Mouse (Mus musculus) regulatory T cell (primary cell): Measurements from ENCODE around the gene Mrps34.

Experiments used
- in situ Hi-C: fragments of 300-600 bp; cut with MboI, MseI; formaldehyde crosslinking; loops from one replicate; pipeline ENCODE4 v1.15.1; 2025; ENCODE audit warnings: high pct_unique_total_duplicates

Mrps34 gene

GRCm38 (mm10) chr17:24878531-24878930, 16.4 kb upstream of the Mrps34 start:
- in situ Hi-C loops: no loop called here

DNA sequence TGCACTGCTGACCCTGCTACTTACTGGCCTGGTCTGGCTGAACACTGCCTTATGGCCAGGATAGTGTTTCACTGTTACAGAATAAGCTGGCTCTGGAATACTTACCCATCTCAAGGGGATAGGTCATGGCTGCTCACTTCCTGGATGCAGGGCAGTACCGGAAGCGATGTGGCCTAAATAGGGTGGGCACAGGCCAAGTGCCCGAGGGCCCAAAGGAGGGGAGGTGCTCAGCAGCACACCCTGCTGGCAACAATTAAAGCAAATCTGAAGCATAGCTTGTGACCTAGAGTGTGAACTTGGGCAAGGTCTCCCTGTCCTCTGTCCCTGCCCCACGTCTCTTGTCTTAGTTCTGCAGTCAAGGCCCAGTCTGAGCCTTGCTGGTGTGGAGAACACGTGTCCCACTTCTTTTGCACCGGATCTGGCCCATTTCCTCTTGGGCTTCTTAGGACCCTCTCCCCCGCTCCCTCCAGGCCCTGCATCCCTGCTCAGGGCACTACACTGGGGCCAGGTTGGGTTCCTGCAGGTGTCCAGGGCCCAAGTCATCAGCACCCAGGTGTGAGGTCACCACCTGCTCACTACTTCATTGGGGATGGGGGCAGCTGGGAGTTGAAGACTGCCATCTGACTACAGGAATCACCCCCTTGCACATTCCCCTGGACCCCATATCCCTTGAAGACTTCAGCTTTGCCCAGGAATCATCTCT, 13.0 kb upstream of the Mrps34 start:
- in situ Hi-C loops: no loop called here

DNA sequence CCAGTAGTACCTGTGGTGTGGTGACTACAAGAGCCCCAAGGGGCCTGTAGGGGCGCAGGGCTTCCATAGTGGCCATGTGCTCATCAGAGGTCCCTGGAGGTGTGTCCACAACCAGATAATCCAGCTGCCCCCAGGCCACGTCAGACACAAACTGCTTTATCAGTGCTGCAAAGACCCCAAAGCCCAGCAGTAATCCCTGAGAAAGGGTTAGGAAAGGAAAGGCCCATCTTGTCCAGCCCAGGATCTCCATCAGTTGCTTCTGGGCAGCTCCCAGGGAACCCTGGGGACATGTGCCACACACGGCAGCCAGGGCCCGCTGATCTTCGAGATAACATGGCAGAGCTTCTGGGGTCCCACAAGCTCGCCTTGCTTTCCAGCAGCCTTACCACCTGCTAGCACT, 10.5 kb upstream of the Mrps34 start:
- in situ Hi-C loops: no loop called here

DNA sequence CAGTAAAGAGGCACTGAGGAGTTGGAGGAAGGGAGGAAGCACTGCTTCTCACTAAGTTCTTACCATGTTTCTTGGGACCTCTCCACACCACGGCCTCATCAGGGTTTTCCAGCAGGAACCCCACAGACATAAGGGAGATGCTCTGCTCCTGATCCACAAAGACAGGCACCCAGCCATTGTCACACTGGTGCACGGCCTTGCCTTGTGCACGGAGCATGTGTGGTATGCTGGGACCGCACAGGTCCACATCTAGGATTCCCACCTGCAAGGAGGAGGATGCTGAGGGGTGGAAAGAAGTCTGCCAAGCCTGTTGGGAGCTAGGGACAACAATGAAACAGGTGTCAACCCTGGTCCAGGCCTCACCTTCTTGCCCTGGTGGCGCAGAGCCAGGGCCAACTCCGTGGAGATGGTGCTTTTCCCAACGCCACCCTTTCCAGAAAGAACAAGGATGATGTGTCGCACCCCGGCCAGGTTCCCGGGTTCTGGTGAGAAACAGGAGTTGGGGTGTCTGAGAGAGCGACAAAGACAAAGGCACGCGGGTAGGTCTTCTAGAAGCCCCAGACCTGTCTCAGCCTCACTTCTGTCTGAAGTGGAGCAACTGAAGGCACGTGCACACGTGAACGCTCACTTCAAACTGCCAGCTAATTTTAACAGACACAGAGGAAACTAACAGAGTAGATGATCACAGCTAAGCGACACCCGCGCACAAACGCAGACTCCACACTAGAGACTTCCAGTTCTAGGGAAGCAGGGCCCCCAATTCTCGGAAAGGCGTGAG, 9.4 kb upstream of the Mrps34 start:
- in situ Hi-C loops: no loop called here

- in situ Hi-C loops: no loop called here
Observed at GRCm38 (mm10) chr17:24886134-24886931, 8.6 kb upstream of the Mrps34 start, which contains the start of the genes Nubp2 and Spsb3. Gene Nubp2, minus strand, starts transcription at chr17:24886349. Gene Spsb3, plus strand, starts transcription at chr17:24886643.

GRCm38 (mm10) chr17:24886932-24887271, 8.0 kb upstream of the Mrps34 start:
- in situ Hi-C loops: no loop called here

- in situ Hi-C loops: no loop called here
Observed at GRCm38 (mm10) chr17:24887291-24888080, 7.4 kb upstream of the Mrps34 start.

DNA sequence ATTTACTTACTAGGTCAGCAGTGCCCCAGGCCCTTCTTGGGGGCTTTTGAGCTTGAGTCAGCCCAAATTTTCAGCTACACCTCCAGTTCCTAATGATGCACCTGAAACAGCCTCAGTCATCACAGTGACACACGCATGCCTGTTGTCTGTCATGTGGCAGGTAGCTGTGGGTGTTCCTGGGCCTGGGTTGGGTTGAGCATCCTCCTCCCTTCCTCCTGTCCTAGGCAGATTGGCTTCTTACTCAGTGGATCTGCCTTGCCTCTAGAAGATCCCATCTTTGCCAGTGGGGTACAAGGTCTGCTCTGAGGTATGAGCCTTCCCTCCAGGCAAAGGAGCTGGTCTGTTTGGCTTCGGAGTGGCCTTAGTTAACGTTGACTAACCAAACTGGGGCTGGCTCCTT, 6.1 kb upstream of the Mrps34 start:
- in situ Hi-C loops: no loop called here

DNA sequence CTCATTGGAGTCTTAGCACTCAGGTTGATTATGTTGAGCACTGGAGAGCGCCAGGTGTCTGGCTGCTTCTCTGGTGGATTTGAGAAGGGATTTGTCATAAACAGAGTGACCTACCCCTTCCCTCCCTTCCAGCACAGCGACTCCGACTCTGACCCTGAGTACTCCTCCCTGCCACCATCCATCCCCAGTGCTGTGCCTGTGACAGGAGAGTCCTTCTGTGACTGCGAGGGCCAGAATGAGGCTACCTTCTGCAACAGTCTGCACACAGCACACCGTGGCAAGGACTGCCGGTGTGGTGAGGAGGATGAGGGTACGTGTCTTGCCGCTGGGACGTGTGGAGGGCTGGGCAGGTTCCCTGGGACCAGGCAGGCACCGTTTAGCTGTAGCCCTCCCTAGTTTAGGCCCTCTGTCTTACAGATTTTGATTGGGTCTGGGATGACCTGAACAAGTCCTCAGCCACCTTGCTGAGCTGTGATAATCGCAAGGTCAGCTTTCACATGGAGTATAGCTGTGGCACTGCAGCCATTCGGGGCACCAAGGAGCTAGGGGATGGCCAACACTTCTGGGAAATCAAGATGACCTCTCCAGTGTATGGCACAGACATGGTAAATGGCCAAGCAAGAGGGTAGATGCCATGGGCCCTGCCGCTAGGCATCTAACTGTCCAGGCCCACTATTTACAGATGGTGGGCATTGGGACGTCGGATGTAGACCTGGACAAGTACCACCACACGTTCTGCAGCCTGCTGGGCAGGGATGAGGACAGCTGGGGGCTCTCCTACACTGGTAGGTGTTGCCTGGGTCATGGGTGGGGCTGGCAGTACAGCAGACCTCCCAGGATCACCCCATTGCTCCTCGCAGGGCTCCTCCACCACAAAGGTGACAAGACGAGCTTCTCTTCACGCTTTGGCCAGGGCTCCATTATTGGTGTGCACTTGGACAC, 4.5 kb upstream of the Mrps34 start:
- in situ Hi-C loops: loop anchor here (5.0 kb wide), 1 partner anchor 38 kb away; the partner anchor contains the start of gene Fahd1

- in situ Hi-C loops: loop anchor here (5.0 kb wide), 1 partner anchor 39 kb away; the partner anchor contains the start of gene Fahd1
Observed at GRCm38 (mm10) chr17:24891321-24891720, 3.6 kb upstream of the Mrps34 start.

DNA sequence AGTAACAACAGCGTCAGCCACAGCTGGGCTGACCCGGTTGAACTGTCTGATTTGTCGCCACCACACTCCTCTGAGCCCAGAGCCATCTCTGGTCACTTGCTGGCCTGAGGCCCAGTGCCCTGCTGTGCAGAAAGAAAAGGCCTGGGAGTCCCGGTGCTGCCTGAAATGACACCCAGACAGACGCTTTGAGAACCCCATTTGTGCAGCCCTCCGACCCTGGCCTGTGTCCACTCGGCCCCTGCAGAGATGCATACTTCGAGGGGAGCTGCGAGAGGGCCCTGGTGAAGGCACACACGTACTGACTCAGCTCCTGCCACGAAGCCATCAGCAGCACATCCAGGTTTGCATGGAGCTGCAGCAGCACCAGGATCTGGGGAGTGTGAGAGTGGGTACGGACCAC, 2.1 kb upstream of the Mrps34 start:
- in situ Hi-C loops: loop anchor here (5.0 kb wide), 1 partner anchor 40 kb away; the partner anchor contains the start of gene Fahd1

DNA sequence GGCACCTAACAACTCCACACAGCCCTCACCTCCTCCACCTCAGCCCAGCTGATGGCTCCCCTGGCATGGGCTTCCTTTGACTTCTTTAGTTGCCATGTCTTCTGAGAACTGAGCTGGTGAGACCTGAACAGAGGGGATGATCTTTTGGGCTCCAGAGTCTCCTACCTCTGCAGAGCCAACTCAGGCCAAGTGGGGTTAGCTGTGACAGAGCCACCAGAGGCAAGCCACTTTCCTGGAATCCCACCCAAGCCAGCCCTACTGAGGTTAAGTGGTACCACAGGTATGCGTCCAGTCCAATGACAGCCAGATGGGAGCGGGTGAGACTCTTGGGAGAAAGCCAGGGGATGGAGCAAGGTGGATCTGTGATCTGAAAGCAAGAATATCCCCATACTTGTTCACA, 1.6 kb upstream of the Mrps34 start:
- in situ Hi-C loops: loop anchor here (5.0 kb wide), 1 partner anchor 41 kb away; the partner anchor contains the start of gene Fahd1

DNA sequence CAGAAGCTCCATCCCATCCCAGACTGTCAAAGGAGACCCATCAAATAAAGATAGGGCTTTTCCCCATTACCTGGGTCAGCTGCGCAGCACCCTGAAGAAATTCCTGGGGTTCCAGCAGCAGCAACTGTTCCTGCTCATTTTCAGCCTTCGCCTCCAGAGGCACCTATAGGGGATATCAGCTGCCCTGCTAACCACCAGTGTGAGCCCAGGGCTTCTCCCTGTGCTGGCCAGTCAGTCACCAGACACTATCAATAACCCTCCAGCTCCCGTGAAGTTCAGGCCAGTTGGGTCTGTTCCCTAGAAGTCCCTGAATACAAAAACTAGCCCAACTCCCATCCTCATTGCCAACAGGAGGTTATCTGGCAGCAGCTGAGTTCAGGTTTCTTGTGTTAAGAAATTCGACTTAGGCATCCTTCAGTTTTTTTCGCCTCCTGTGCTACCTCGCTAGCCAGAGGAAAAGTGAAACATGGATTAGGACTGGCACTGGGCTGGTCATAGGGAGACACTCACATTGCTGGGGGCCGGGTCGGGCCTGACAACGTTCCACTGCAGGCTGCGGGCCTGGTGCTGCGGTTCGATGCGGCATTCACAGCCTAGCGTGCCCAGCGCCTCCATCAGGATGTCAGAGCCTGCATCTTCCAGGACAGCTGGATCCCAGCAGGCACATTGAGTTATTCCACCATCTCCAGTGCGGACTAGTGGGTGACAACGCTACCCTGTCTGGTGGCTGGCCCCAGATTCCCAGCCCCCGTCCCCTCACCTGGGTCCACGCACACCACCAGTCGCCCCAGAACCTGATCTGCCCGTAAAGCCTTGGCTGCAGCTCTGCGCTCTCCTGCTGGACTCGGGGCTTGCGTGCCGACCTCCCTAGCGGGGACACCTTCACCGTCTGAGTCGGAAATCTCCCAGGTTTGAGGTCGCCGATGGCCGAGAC, 588 bp upstream of the Mrps34 start:
- in situ Hi-C loops: loop anchor here (5.0 kb wide), 1 partner anchor 42 kb away; the partner anchor contains the start of gene Fahd1

- in situ Hi-C loops: no loop called here
Observed at GRCm38 (mm10) chr17:24895571-24896240, 790 bp downstream of the Mrps34 start.

GRCm38 (mm10) chr17:24896241-24896992, 1.5 kb downstream of the Mrps34 start, which contains the start of gene Nme3:
Gene Nme3, plus strand, starts transcription at chr17:24896500.
- in situ Hi-C loops: no loop called here

DNA sequence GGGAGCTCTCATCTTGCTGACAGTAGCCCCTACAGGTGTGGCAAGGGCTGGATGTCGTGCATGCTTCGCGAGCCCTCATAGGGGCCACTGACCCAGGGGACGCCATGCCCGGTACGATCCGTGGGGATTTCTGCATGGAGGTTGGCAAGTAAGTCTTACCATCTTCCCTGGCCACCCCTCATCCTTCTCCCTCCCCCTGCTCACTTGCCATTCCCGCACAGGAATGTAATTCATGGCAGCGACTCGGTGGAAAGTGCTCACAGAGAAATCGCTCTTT, 2.0 kb downstream of the Mrps34 start:
- in situ Hi-C loops: no loop called here

- in situ Hi-C loops: no loop called here
Observed at GRCm38 (mm10) chr17:24897600-24897999, 2.7 kb downstream of the Mrps34 start.
